In the genomic region with DNA sequence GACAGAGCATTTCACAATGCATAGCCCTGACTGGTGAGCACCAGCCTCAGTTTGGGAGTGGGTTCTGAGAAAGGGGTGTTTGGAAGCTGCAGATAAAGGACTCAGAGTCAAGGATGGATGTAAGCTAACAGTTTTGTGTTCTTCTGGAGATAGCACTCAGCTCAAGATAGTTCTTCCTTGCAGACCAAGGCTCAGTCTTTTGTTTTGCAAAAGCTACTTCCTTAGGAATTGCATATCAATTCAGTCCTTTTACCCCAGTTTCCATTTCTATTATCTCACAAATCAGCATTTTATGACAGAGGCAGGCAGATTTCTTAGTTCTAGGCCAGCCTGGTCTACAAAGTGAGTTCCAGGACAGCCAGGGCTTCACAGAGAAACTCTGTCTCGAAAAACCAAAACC, we compare ENCODE assay signal across 27 mouse cellular contexts.
DNase-seq lines count a peak whose midpoint lies in the region; ATAC-seq and TF ChIP-seq lines count a peak whose summit lies in the region.
"Had no signal": no experiment of that assay in that cellular context is flagged by ENCODE, and none has a peak within 500 bp of the region (broad histone marks: within the 10 kb centered on the region; RNA-seq: fewer than 3 reads in every experiment).

No protein-coding gene starts in this region.

- H3K9ac ChIP-seq in midbrain, postnatal 0 days (replicated peaks; ENCODE audit: low read length, poor library complexity, severe bottlenecking): no peak overlapping the region
- H3K9ac ChIP-seq: embryonic facial prominence, embryonic 13.5 days; embryonic facial prominence, embryonic 15.5 days; forebrain, embryonic 12.5 days had no signal

- H3K36me3 ChIP-seq in midbrain, postnatal 0 days (ENCODE audit: insufficient read depth, low read length): no peaks in the 10 kb centered on the region
- H3K36me3 ChIP-seq: embryonic facial prominence, embryonic 13.5 days; embryonic facial prominence, embryonic 15.5 days; forebrain, embryonic 10.5 days; forebrain, embryonic 12.5 days; G1E had no signal

- DNase-seq in ES-CJ7 (ENCODE audit: low read depth, low spot score): peak; percentile 81
- peak; percentile 79 for DNase-seq in R1 (ENCODE audit: low read depth, low spot score)
- peak; percentile 33 for DNase-seq in ZHBTc4 (ENCODE audit: low read depth, low spot score)
- DNase-seq in midbrain, postnatal 0 days (ENCODE audit: low spot score): no peak
- DNase-seq in retina, embryonic 14.5 days (ENCODE audit: low spot score): no peak
- DNase-seq: adrenal gland, adult 2 months; adrenal gland, postnatal 10 days; adrenal gland, postnatal 25 days; B cell, adult 2 months; cerebellum, adult 11 months; cerebellum, adult 18-20 months; cerebellum, adult 8-10 months; cerebellum, adult 9-11 months; cerebellum, postnatal 14 days; cerebellum, postnatal 36 days; embryo, embryonic 11 days had no signal

- H3K27ac ChIP-seq in midbrain, postnatal 0 days (ENCODE audit: low read depth, low read length): no peak overlapping the region
- H3K27ac ChIP-seq: embryonic facial prominence, embryonic 13.5 days; embryonic facial prominence, embryonic 15.5 days; forebrain, embryonic 10.5 days; forebrain, embryonic 12.5 days had no signal

- H3K9me3 ChIP-seq in midbrain, postnatal 0 days (ENCODE audit: low read length): no peaks in the 10 kb centered on the region
- H3K9me3 ChIP-seq: embryonic facial prominence, embryonic 13.5 days; embryonic facial prominence, embryonic 15.5 days; forebrain, embryonic 10.5 days; forebrain, embryonic 12.5 days had no signal

- no peak for ATAC-seq in midbrain, postnatal 0 days (ENCODE audit: low FRiP score)
- ATAC-seq: CD4-positive, CD25-positive, alpha-beta regulatory T cell, adult 4 months; forebrain, embryonic 14.5 days; forebrain, embryonic 16.5 days; Patski had no signal

- H3K4me3 ChIP-seq in midbrain, postnatal 0 days (ENCODE audit: low read depth, low read length): no peak overlapping the region
- H3K4me3 ChIP-seq: embryonic facial prominence, embryonic 13.5 days; embryonic facial prominence, embryonic 15.5 days; erythroblast, embryonic 14.5 days; forebrain, embryonic 10.5 days; forebrain, embryonic 12.5 days had no signal

- H3K4me1 ChIP-seq in midbrain, postnatal 0 days (ENCODE audit: insufficient read depth, low read length): no peaks in the 10 kb centered on the region
- H3K4me1 ChIP-seq: embryonic facial prominence, embryonic 13.5 days; embryonic facial prominence, embryonic 15.5 days; forebrain, embryonic 10.5 days; forebrain, embryonic 12.5 days had no signal

- H3K27me3 ChIP-seq in midbrain, postnatal 0 days (ENCODE audit: insufficient read depth, low read length): no peaks in the 10 kb centered on the region
- H3K27me3 ChIP-seq: CH12.LX; embryonic facial prominence, embryonic 13.5 days; embryonic facial prominence, embryonic 15.5 days; forebrain, embryonic 12.5 days; Patski had no signal

- no peak overlapping the region for H3K4me2 ChIP-seq in midbrain, postnatal 0 days (ENCODE audit: low read depth, low read length, poor library complexity, severe bottlenecking)
- H3K4me2 ChIP-seq: embryonic facial prominence, embryonic 13.5 days; embryonic facial prominence, embryonic 15.5 days; forebrain, embryonic 12.5 days had no signal

- no peak for TF ChIP-seq CTCF in midbrain, postnatal 0 days (IDR thresholded peaks at IDR 0.05)

- whole genome bisulfite sequencing in midbrain, postnatal 0 days: 60% methylated on average over 1 of the region's 1 CpGs

Comparison
In these comparisons a context has a peak if more than half of its experiments do, and no peak if none do; other contexts are left out.
1. DNase-seq: peak in ES-CJ7 (single experiment), R1 (single experiment) and ZHBTc4 (single experiment); none in midbrain, postnatal 0 days (single experiment) and retina, embryonic 14.5 days (single experiment).